Mouse (Mus musculus): ENCODE results near the gene Trap1.
A peak's percentile ranks its signal among the peaks of the same experiment; 100 is the strongest.
"Not testable (repeated sequence)": the region's sequence is repeated elsewhere in the genome, so short reads cannot be mapped to it uniquely, and the experiment has no call there.

The Trap1 gene

GRCm38 (mm10) chr16:4036807-4037206, 40.8 kb downstream of the Trap1 start, which contains the start of gene Dnase1:
Gene Dnase1, plus strand, starts transcription at chr16:4036942.
- DNase-seq (ENCODE audit: low read depth, low spot score): no peak

DNA sequence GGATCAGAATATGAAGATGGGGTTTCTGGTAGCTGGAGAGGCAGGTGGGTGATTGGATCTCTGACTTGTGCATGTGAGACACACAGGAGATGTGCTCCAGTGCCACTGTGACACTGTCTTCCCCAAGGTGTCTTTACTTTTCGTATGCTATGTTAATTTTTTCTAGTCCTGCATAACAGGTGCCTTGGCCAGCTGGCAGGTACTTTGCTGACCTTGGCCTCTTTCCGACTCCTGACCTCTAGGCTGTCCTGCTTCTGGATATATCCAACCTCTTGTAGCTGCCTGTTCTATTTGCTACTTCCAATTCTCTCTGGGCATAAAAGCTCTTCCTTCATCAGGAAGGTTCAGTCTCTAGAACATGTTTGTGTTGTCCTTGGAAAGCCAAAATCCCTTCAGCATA, 42.1 kb downstream of the Trap1 start:
- no peak for DNase-seq (ENCODE audit: low read depth, low spot score)

DNA sequence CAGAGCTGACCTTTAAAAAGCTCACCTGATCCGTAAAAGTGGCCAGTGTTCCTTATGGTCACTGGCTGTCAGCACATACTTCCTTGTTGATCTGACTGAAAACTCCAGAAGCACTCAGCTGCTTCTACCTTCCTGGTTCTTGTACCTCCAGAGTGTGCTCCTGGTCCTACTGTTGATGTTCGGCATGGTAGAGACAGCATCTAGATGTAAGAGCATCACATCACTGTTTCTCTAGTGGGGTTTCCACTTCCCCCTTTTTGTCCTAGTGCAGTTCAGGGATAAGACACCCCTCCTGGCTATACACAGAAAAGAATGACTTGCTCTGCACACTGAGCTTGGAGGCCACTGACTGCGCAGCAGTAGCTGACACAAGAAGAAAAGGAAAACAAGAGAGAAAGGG, 43.2 kb downstream of the Trap1 start:
- no peak for DNase-seq (ENCODE audit: low read depth, low spot score)

GRCm38 (mm10) chr16:4033971-4034370, 43.7 kb downstream of the Trap1 start:
- no peak for DNase-seq (ENCODE audit: low read depth, low spot score)

- no peak for DNase-seq (ENCODE audit: low read depth, low spot score)
These were observed 45.3 kb downstream of the Trap1 start for GRCm38 (mm10) chr16:4032341-4032748.

DNA sequence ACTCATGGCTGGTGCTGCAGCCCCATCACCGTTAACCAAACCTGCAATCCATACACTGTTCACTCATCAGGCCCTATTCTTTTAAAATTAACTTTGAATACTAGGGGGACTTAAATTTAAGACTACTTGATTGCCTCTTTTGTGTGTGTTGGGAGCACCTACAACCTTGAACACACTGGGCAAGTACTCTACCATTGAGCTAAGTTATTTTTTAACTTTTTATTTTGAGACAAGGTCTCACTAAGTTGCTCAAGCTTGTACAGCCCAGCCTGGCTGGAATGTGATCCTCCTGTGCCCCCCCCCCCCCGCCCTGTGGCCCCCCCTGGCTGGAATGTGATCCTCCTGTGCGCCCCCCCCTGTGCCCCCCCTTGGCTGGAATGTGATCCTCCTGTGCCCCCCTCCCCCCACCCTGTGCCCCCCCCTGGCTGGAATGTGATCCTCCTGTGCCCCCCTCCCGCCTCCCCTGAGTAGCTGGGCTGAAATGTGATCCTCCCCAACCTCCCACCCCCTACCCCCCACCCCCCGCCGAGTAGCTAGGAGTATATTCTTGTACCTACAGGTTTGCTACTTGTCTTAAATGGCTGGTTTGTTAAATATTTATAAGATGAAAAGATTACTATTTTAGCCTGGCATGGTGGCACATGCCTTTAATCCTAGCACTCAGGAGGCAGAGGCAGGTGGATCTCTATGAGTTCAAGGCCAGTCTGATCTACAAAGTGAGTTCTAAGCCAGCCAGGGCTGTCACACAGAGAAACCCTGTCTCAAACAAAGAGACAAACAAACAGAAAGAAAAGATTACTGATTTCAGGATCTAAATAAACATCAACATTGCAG, 46.0 kb downstream of the Trap1 start:
- DNase-seq (ENCODE audit: low read depth, low spot score): no peak

GRCm38 (mm10) chr16:4030501-4030900, 47.1 kb downstream of the Trap1 start:
- DNase-seq (ENCODE audit: low read depth, low spot score): no peak

DNA sequence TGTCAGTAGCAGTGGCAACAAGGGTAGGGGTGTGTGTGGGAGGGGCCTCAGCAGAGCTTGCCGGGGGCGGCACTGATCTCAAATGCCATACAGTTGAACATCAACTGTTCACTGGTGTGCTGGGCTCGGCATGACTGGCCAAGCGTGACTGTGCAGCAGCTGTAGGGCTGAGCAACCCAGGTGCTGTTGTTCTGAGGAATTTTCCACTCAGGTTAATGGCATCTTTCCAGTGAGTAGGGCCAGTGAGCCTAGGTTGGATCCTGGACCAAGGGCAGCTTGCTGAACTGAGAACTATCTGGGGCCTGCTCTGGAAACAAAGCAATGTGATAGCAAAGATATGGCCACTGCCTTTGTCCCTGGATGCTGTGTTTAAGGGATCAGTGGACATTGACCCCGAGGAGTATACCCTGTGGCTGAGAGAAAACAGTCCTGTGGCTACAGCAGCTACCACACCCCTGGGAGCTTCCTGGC, 48.2 kb downstream of the Trap1 start:
- no peak for DNase-seq (ENCODE audit: low read depth, low spot score)

GRCm38 (mm10) chr16:4027211-4027610, 50.4 kb downstream of the Trap1 start:
- DNase-seq (ENCODE audit: low read depth, low spot score): no peak

GRCm38 (mm10) chr16:4026672-4027071, 51.0 kb downstream of the Trap1 start:
- no peak for DNase-seq (ENCODE audit: low read depth, low spot score)

GRCm38 (mm10) chr16:4022719-4023118, 54.9 kb downstream of the Trap1 start:
- DNase-seq (ENCODE audit: low read depth, low spot score): no peak

GRCm38 (mm10) chr16:4021241-4021640, 56.4 kb downstream of the Trap1 start:
- no peak for DNase-seq (ENCODE audit: low read depth, low spot score)

GRCm38 (mm10) chr16:4017466-4017865, 60.2 kb downstream of the Trap1 start:
- not testable (repeated sequence) for DNase-seq (ENCODE audit: low read depth, low spot score)

- DNase-seq (ENCODE audit: low read depth, low spot score): not testable (repeated sequence)
These were observed 60.8 kb downstream of the Trap1 start for GRCm38 (mm10) chr16:4016786-4017185.

- no peak for DNase-seq (ENCODE audit: low read depth, low spot score)
These were observed 63.5 kb downstream of the Trap1 start for GRCm38 (mm10) chr16:4014040-4014668.

DNA sequence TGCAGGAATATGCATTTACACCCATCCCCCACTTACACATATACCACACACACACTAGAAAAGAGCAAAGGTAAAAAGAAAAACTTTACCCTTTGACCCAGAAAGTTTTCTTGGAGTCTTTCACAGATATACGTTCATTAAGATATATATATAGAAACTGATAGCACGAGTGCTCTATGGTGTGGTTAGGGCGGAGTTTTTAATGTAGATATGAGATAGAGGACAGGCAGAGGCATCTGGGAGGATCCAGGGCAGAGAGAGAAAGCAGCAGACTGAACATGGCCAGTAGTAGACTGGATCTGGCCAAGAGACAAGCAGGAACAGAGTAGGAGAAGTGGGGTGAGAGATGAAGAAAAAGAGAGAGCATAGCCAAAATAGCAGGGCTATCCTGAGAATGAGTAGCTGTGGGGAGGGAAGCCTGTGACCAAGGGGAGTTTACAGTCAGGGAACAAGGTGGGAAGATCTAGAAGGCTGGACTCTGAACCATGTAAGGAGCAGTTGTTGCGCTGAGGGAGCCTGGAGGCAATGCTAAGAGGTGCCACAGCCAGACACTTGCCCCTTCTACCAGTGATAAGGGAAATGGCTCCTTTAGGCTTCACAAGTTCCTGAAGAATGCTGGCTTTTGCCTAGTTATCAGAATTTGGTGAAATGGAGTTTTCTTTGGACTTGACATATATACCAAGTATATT, 64.6 kb downstream of the Trap1 start:
- no peak for DNase-seq (ENCODE audit: low read depth, low spot score)

- peak; percentile 96 for DNase-seq (ENCODE audit: low read depth, low spot score)
These were observed 73.9 kb downstream of the Trap1 start, which contains the start of gene Slx4 for GRCm38 (mm10) chr16:4003489-4004398. Gene Slx4, minus strand, starts transcription at chr16:4003770.

All from retina, postnatal 7 days (tissue).